Comparison of ENCODE assay signal across 8 mouse cellular contexts in the genomic region with DNA sequence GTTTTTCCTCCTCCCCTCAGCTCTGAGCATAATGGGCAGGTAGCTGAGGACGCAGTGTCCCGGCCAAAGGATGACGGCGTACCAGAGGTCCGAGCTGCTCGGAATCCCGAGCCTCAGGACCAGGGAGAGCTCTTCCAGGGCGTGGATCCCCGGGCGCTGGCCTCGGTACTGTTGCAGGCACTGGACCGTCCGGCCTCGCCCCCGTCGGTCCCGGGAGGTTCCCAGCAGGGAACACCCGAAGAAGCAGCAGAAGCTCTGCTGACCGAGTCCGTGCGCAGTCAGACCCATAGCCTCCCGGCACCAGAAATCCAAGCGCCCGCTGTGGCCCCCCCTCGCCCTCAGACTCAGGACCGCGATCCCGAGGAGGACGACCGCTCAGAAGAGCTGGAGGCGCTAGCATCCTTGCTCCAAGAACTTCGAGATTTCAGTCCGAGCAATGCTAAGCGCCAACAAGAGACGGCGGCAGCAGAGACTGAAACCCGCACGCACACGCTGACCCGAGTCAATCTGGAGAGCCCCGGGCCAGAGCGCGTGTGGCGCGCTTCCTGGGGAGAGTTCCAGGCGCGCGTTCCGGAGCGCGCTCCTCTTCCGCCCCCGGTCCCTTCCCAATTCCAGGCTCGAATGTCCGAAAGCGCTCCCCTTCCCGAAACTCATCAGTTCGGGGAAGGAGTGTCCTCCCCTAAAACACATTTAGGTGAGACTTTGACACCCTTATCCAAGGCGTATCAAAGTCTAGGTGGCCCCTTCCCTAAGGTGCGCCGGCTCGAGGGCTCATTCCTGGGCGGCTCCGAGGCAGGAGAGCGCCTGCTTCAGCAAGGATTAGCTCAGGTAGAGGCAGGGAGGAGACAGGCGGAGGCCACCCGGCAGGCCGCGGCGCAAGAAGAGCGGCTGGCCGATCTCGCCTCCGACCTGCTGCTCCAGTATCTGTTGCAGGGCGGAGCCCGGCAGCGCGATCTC. TPM values are rescaled to one million over a fixed set of nuclear protein-coding genes. Genes with fewer than 3 reads are reported as not detected.
DNase-seq lines count a peak whose midpoint lies in the region; ATAC-seq and TF ChIP-seq lines count a peak whose summit lies in the region.

No protein-coding gene starts in this region.

- TF ChIP-seq CTCF in layer of hippocampus, adult 2 months (conservative IDR thresholded peaks at IDR 0.05), result no peak
- no peak for TF ChIP-seq CTCF in MEL (IDR thresholded peaks at IDR 0.05 in 2 of 3, conservative IDR thresholded peaks at IDR 0.05 in 1 of 3; ENCODE audit: control insufficient read depth in 1 of 3, insufficient read depth in 1 of 3, low read depth in 2 of 3, low read length in 3 of 3, poor library complexity in 1 of 3, severe bottlenecking in 1 of 3)

- peak overlapping the region; percentile 76 for H3K9ac ChIP-seq in MEL (ENCODE audit: control insufficient read depth, low read depth, low read length, poor library complexity, severe bottlenecking)
- H3K9ac ChIP-seq in limb, embryonic 15.5 days, result no peak overlapping the region
- peak overlapping the region; percentile 45 for H3K9ac ChIP-seq in neural tube, embryonic 12.5 days

- peaks cover 3 to 5% of the 10 kb centered on the region in 2 experiments; a peak in 2 of 4 replicates for H3K4me1 ChIP-seq in MEL (ENCODE audit: control insufficient read depth in 1 of 2, insufficient read depth in 2 of 2, low read length in 2 of 2)
- H3K4me1 ChIP-seq in limb, embryonic 15.5 days, result peaks cover 42% of the 10 kb centered on the region
- peaks cover 36% of the 10 kb centered on the region for H3K4me1 ChIP-seq in neural tube, embryonic 12.5 days

- no peaks in the 10 kb centered on the region for H3K9me3 ChIP-seq in MEL (replicated peaks; ENCODE audit: insufficient read depth, low read length)
- H3K9me3 ChIP-seq in limb, embryonic 15.5 days, result no peaks in the 10 kb centered on the region
- no peaks in the 10 kb centered on the region for H3K9me3 ChIP-seq in neural tube, embryonic 12.5 days

- H3K79me2 ChIP-seq in MEL (ENCODE audit: control insufficient read depth, insufficient read depth, low read length, poor library complexity), result no peaks in the 10 kb centered on the region; the same call in 1 of the 2 replicates

- peak overlapping the region; percentile 100 for H3K4me2 ChIP-seq in limb, embryonic 15.5 days
- peak overlapping the region; percentile 98 for H3K4me2 ChIP-seq in neural tube, embryonic 12.5 days (replicated peaks)

- no peaks in the 10 kb centered on the region; a peak in 1 of 4 replicates for H3K27me3 ChIP-seq in MEL (ENCODE audit: control insufficient read depth in 1 of 2, insufficient read depth in 2 of 2, low read length in 2 of 2)
- H3K27me3 ChIP-seq in limb, embryonic 15.5 days, result peaks cover 72% of the 10 kb centered on the region
- H3K27me3 ChIP-seq in neural tube, embryonic 12.5 days (replicated peaks), result peaks cover 59% of the 10 kb centered on the region

- 1% methylated on average over 78 of the region's 78 CpGs for WGBS in limb, embryonic 15.5 days
- WGBS in neural tube, embryonic 12.5 days, result under 1% methylated on average over 78 of the region's 78 CpGs

- ATAC-seq in limb, embryonic 15.5 days (ENCODE audit: insufficient number of reproducible peaks, low FRiP score, low TSS enrichment, low read depth), result no peak
- ATAC-seq in neural tube, embryonic 12.5 days (ENCODE audit: low FRiP score, low read depth), result no peak

- peak overlapping the region; percentile 92 for H3K27ac ChIP-seq in layer of hippocampus, adult 2 months
- H3K27ac ChIP-seq in MEL (ENCODE audit: control insufficient read depth, low read depth, low read length), result 0 out of 2 replicates have a peak overlapping the region, but pooled peaks have one; percentile 12
- H3K27ac ChIP-seq in limb, embryonic 15.5 days, result no peak overlapping the region
- H3K27ac ChIP-seq in neural tube, embryonic 12.5 days, result no peak overlapping the region

- TF ChIP-seq EP300 in MEL (IDR thresholded peaks at IDR 0.05; ENCODE audit: low read depth in 1 of 2, low read length in 2 of 2), result no peak

- TF ChIP-seq POLR2A in MEL (IDR thresholded peaks at IDR 0.05; ENCODE audit: control insufficient read depth in 1 of 2, insufficient read depth in 1 of 2, low read depth in 1 of 2, low read length in 2 of 2, poor library complexity in 1 of 2), result no peak; a peak in 1 of 4 replicates

- peaks cover 0 to 2% of the 10 kb centered on the region in 2 experiments; a peak in 2 of 4 replicates for H3K36me3 ChIP-seq in MEL (ENCODE audit: control insufficient read depth in 1 of 2, insufficient read depth in 2 of 2, low read length in 2 of 2)
- H3K36me3 ChIP-seq in limb, embryonic 15.5 days, result peaks cover 14% of the 10 kb centered on the region
- peaks cover 11% of the 10 kb centered on the region for H3K36me3 ChIP-seq in neural tube, embryonic 12.5 days

- no peak for TF ChIP-seq RAD21 in MEL (IDR thresholded peaks at IDR 0.05; ENCODE audit: low read depth, low read length)

- H3K4me3 ChIP-seq in layer of hippocampus, adult 2 months, result peak overlapping the region; percentile 72
- peak overlapping the region; percentile 70 for H3K4me3 ChIP-seq in MEL (ENCODE audit: control insufficient read depth in 1 of 2, insufficient read depth in 1 of 2, low read depth in 2 of 2, low read length in 2 of 2)
- peak overlapping the region; percentile 48 for H3K4me3 ChIP-seq in limb, embryonic 15.5 days
- peak overlapping the region; percentile 40 for H3K4me3 ChIP-seq in neural tube, embryonic 12.5 days

- intact Hi-C loops in heart, postnatal 14 days (cut with DNase I), result no loop called here

- DNase-seq in layer of hippocampus, adult 2 months (ENCODE audit: low spot score in 2 of 2), result peak in 1 of 2 experiments; percentile 26
- DNase-seq in layer of hippocampus, postnatal 14 days (ENCODE audit: low spot score in 2 of 2), result no peak
- DNase-seq in MEL (ENCODE audit: low read depth, low spot score), result no peak
- peak; percentile 50 to 58 for DNase-seq in cerebellum, postnatal 10 days
- DNase-seq in heart, postnatal 14 days, result peak; percentile 44 to 59
- no peak for DNase-seq in urinary bladder, postnatal 10 days (ENCODE audit: low spot score)

TF ChIP-seq in MEL, 35 proteins besides CTCF, POLR2A, EP300 and RAD21:
- no peak for TF ChIP-seq MYC (IDR thresholded peaks at IDR 0.05; ENCODE audit: low read depth, low read length)
- TF ChIP-seq TAL1 (IDR thresholded peaks at IDR 0.05; ENCODE audit: low read length), result no peak
- no peak for TF ChIP-seq MEF2A (IDR thresholded peaks at IDR 0.05; ENCODE audit: extremely low read depth, insufficient replicate concordance, low read depth, low read length, poor library complexity, severe bottlenecking)
- TF ChIP-seq GATA1 (IDR thresholded peaks at IDR 0.05; ENCODE audit: low read depth, low read length), result no peak

RNA-seq across cellular contexts. Expression of gene Vgf, which starts 5.2 kb away (rescaled TPM):
- total RNA-seq in layer of hippocampus, adult 2 months (2021), result 100 to 1,000 TPM; 180 to 212 TPM
- total RNA-seq in layer of hippocampus, postnatal 14 days (2021), result 100 to 1,000 TPM; 285 to 318 TPM
- 0.42 and 0.52 TPM in 2 replicates for total RNA-seq in MEL (2012; rRNA removed)
- polyA plus RNA-seq in MEL (2012; ENCODE audit: insufficient read depth in 1 of 2, insufficient read length in 2 of 2, low read depth in 1 of 2, low replicate concordance in 2 of 2, missing spikeins in 1 of 2), result 1 to 10 TPM in 1 of 2 experiments, not detected in 1; 1.4 TPM
- not detected for total RNA-seq in heart, postnatal 14 days (2021)
- polyA plus RNA-seq in limb, embryonic 15.5 days (2015; fragmentation: Nextera tagmentation; extraction: Ambion mirVana), result 0.06 and 0.09 TPM in 2 replicates
- 3.6 and 4.5 TPM in 2 replicates for polyA plus RNA-seq in neural tube, embryonic 12.5 days (2016; fragmentation: Nextera tagmentation; extraction: Ambion mirVana)

RNA-seq across cellular contexts. Expression of gene Ap1s1, which starts 14.6 kb away (rescaled TPM):
- total RNA-seq in layer of hippocampus, adult 2 months (2021), result 100 to 1,000 TPM; 298 to 323 TPM
- 100 to 1,000 TPM; 231 to 235 TPM for total RNA-seq in layer of hippocampus, postnatal 14 days (2021)
- total RNA-seq in MEL (2012; rRNA removed), result 137 and 154 TPM in 2 replicates
- 100 to 1,000 TPM; 211 to 218 TPM for polyA plus RNA-seq in MEL (2012; ENCODE audit: insufficient read depth in 1 of 2, insufficient read length in 2 of 2, low read depth in 1 of 2, low replicate concordance in 2 of 2, missing spikeins in 1 of 2)
- 10 to 100 TPM; 41.9 to 50.2 TPM for total RNA-seq in heart, postnatal 14 days (2021)
- polyA plus RNA-seq in limb, embryonic 15.5 days (2015; fragmentation: Nextera tagmentation; extraction: Ambion mirVana), result 161 and 178 TPM in 2 replicates
- polyA plus RNA-seq in neural tube, embryonic 12.5 days (2016; fragmentation: Nextera tagmentation; extraction: Ambion mirVana), result 193 and 198 TPM in 2 replicates

RNA-seq across cellular contexts. Expression of gene Serpine1, which starts 40.7 kb away (rescaled TPM):
- total RNA-seq in layer of hippocampus, adult 2 months (2021), result under 1 TPM; 0.38 to 0.52 TPM
- total RNA-seq in layer of hippocampus, postnatal 14 days (2021), result 1 to 10 TPM in 1 of 2 experiments, under 1 TPM in 1; 0.91 to 1.3 TPM
- total RNA-seq in MEL (2012; rRNA removed), result 0.04 and 0.13 TPM in 2 replicates
- polyA plus RNA-seq in MEL (2012; ENCODE audit: insufficient read depth in 1 of 2, insufficient read length in 2 of 2, low read depth in 1 of 2, low replicate concordance in 2 of 2, missing spikeins in 1 of 2), result under 1 TPM in 1 of 2 experiments, not detected in 1; 0.11 TPM
- 10 to 100 TPM; 12.5 TPM for total RNA-seq in heart, postnatal 14 days (2021)
- polyA plus RNA-seq in limb, embryonic 15.5 days (2015; fragmentation: Nextera tagmentation; extraction: Ambion mirVana), result 0.52 and 0.65 TPM in 2 replicates
- 0.11 and 0.23 TPM in 2 replicates for polyA plus RNA-seq in neural tube, embryonic 12.5 days (2016; fragmentation: Nextera tagmentation; extraction: Ambion mirVana)

RNA-seq across cellular contexts. Expression of gene Znhit1, which starts 43.5 kb away (rescaled TPM):
- total RNA-seq in layer of hippocampus, adult 2 months (2021), result 10 to 100 TPM; 77.1 to 83.3 TPM
- total RNA-seq in layer of hippocampus, postnatal 14 days (2021), result 10 to 100 TPM; 71.4 to 76.1 TPM
- 51.8 and 56.6 TPM in 2 replicates for total RNA-seq in MEL (2012; rRNA removed)
- polyA plus RNA-seq in MEL (2012; ENCODE audit: insufficient read depth in 1 of 2, insufficient read length in 2 of 2, low read depth in 1 of 2, low replicate concordance in 2 of 2, missing spikeins in 1 of 2), result 100 to 1,000 TPM in 1 of 2 experiments, not detected in 1; 123 TPM
- 10 to 100 TPM; 50.4 to 54.9 TPM for total RNA-seq in heart, postnatal 14 days (2021)
- 96.7 and 106 TPM in 2 replicates for polyA plus RNA-seq in limb, embryonic 15.5 days (2015; fragmentation: Nextera tagmentation; extraction: Ambion mirVana)
- polyA plus RNA-seq in neural tube, embryonic 12.5 days (2016; fragmentation: Nextera tagmentation; extraction: Ambion mirVana), result 103 and 109 TPM in 2 replicates

RNA-seq across cellular contexts. Expression of gene Plod3, which starts 44.5 kb away (rescaled TPM):
- total RNA-seq in layer of hippocampus, adult 2 months (2021), result 10 to 100 TPM; 37.9 to 39.7 TPM
- 10 to 100 TPM; 40.9 to 42.2 TPM for total RNA-seq in layer of hippocampus, postnatal 14 days (2021)
- 47.3 and 56.0 TPM in 2 replicates for total RNA-seq in MEL (2012; rRNA removed)
- 10 to 100 TPM in 1 of 2 experiments, not detected in 1; 62.8 TPM for polyA plus RNA-seq in MEL (2012; ENCODE audit: insufficient read depth in 1 of 2, insufficient read length in 2 of 2, low read depth in 1 of 2, low replicate concordance in 2 of 2, missing spikeins in 1 of 2)
- total RNA-seq in heart, postnatal 14 days (2021), result 10 to 100 TPM; 40.3 to 42.2 TPM
- 61.4 and 73.5 TPM in 2 replicates for polyA plus RNA-seq in limb, embryonic 15.5 days (2015; fragmentation: Nextera tagmentation; extraction: Ambion mirVana)
- polyA plus RNA-seq in neural tube, embryonic 12.5 days (2016; fragmentation: Nextera tagmentation; extraction: Ambion mirVana), result 38.4 and 39.8 TPM in 2 replicates

Comparison
In these comparisons a context has a peak if more than half of its experiments do, and no peak if none do; other contexts are left out.
1. DNase-seq: peak in cerebellum, postnatal 10 days (2 of 2) and heart, postnatal 14 days (2 of 2); none in layer of hippocampus, postnatal 14 days (0 of 2), MEL (single experiment) and urinary bladder, postnatal 10 days (single experiment).
2. H3K27ac ChIP-seq: peak in layer of hippocampus, adult 2 months (single experiment) and MEL (single experiment); none in limb, embryonic 15.5 days (single experiment) and neural tube, embryonic 12.5 days (single experiment).
3. RNA of gene Vgf, which starts 5.2 kb away (total RNA-seq): 285 to 318 TPM in layer of hippocampus, postnatal 14 days and 180 to 212 TPM in layer of hippocampus, adult 2 months; 0.42 to 0.52 TPM in MEL and not detected in heart, postnatal 14 days; every median in the first group is over 100 times any median in the second.
4. RNA of gene Serpine1, which starts 40.7 kb away (total RNA-seq): 12.5 TPM in heart, postnatal 14 days; 0.91 to 1.3 TPM in layer of hippocampus, postnatal 14 days, 0.38 to 0.52 TPM in layer of hippocampus, adult 2 months and 0.04 to 0.13 TPM in MEL; every median in the first group is over 4 times any median in the second.
5. Peak in every context shown above with its lines, with median percentiles within 50 percentile points of each other: H3K4me3 ChIP-seq.